Mouse (Mus musculus) spleen, postnatal 14 days (tissue): Measurements from ENCODE around the gene Reck.
A peak's percentile ranks its signal among the peaks of the same experiment; 100 is the strongest.

Source experiments
- DNase-seq, 2 experiments: peaks; one replicate each; pipeline ENCODE4 v3.0.0; 2021 to 2022; ENCODE audit warnings: low spot score in 2 of 2

Reck gene

GRCm38 (mm10) chr4:43903690-43904089 is 28.4 kb downstream of the Reck start:
- no peak for DNase-seq

- DNase-seq: peak in 1 of 2 experiments; percentile 41
These were observed 31.1 kb downstream of the Reck start for GRCm38 (mm10) chr4:43906443-43906842.

- no peak for DNase-seq
These were observed 42.9 kb downstream of the Reck start for GRCm38 (mm10) chr4:43918221-43918620.

GRCm38 (mm10) chr4:43920602-43921001 is 45.3 kb downstream of the Reck start:
- no peak for DNase-seq

- no peak for DNase-seq
These were observed 49.8 kb downstream of the Reck start for GRCm38 (mm10) chr4:43925125-43925524.

- peak; percentile 53 to 76 for DNase-seq
These were observed 50.4 kb downstream of the Reck start for GRCm38 (mm10) chr4:43925779-43926178.

GRCm38 (mm10) chr4:43927826-43928225 is 52.5 kb downstream of the Reck start:
- peak in 1 of 2 experiments; percentile 45 for DNase-seq

- DNase-seq: no peak
These were observed 56.5 kb downstream of the Reck start for GRCm38 (mm10) chr4:43931877-43932276.

- no peak for DNase-seq
These were observed 60.9 kb downstream of the Reck start for GRCm38 (mm10) chr4:43936186-43936585.

- no peak for DNase-seq
These were observed 61.7 kb downstream of the Reck start for GRCm38 (mm10) chr4:43936749-43937674.

GRCm38 (mm10) chr4:43941315-43941714 is 66.0 kb downstream of the Reck start:
- no peak for DNase-seq

- no peak for DNase-seq
These were observed 67.1 kb downstream of the Reck start for GRCm38 (mm10) chr4:43942421-43942820.

- no peak for DNase-seq
These were observed 72.2 kb downstream of the Reck start for GRCm38 (mm10) chr4:43947571-43947970.

- DNase-seq: peak; percentile 65 to 78
These were observed 82.0 kb downstream of the Reck start, which contains the start of gene Glipr2 for GRCm38 (mm10) chr4:43957292-43957845. Glipr2 (plus strand) TSS chr4:43957401.

- no peak for DNase-seq
These were observed 82.6 kb downstream of the Reck start for GRCm38 (mm10) chr4:43957846-43958461.

- DNase-seq: no peak
These were observed 84.3 kb downstream of the Reck start for GRCm38 (mm10) chr4:43959523-43960179.

GRCm38 (mm10) chr4:43960207-43960606 is 84.9 kb downstream of the Reck start:
- DNase-seq: no peak

GRCm38 (mm10) chr4:43964326-43964833 is 89.0 kb downstream of the Reck start:
- no peak for DNase-seq

GRCm38 (mm10) chr4:43964951-43965684 is 89.8 kb downstream of the Reck start:
- no peak for DNase-seq

- DNase-seq: no peak
These were observed 90.7 kb downstream of the Reck start for GRCm38 (mm10) chr4:43965856-43966535.

- DNase-seq: no peak
These were observed 93.3 kb downstream of the Reck start for GRCm38 (mm10) chr4:43968650-43969049.
